37 mouse cellular contexts compared by ENCODE assay signal in genomic region chr7:135394436-135394835, GRCm38 (mm10). TPM values are rescaled to one million over a fixed set of nuclear protein-coding genes. Genes with fewer than 3 reads are reported as not detected.
A peak's percentile ranks its signal among the peaks of the same experiment; 100 is the strongest.
DNase-seq lines count a peak whose midpoint lies in the region; ATAC-seq and TF ChIP-seq lines count a peak whose summit lies in the region.
"Had no signal": no experiment of that assay in that cellular context is flagged by ENCODE, and none has a peak within 500 bp of the region (broad histone marks: within the 10 kb centered on the region; RNA-seq: fewer than 3 reads in every experiment).

No protein-coding gene starts in this region.

- H3K4me1 ChIP-seq in forebrain, postnatal 0 days (ENCODE audit: insufficient read depth), result no peaks in the 10 kb centered on the region
- H3K4me1 ChIP-seq in forebrain, embryonic 10.5 days, result peaks cover 37% of the 10 kb centered on the region
- H3K4me1 ChIP-seq in intestine, postnatal 0 days (replicated peaks; ENCODE audit: control insufficient read depth, insufficient read depth, low read length), result no peaks in the 10 kb centered on the region
- no peaks in the 10 kb centered on the region for H3K4me1 ChIP-seq in intestine, embryonic 15.5 days (replicated peaks)
- peaks cover 27% of the 10 kb centered on the region for H3K4me1 ChIP-seq in midbrain, embryonic 10.5 days
- H3K4me1 ChIP-seq in midbrain, embryonic 13.5 days (replicated peaks), result peaks cover 8% of the 10 kb centered on the region
- H3K4me1 ChIP-seq: embryonic facial prominence, embryonic 15.5 days; limb, embryonic 12.5 days; lung, embryonic 15.5 days had no signal

- no peaks in the 10 kb centered on the region for H3K27me3 ChIP-seq in forebrain, postnatal 0 days (ENCODE audit: insufficient read depth, low read length)
- H3K27me3 ChIP-seq in forebrain, embryonic 10.5 days (ENCODE audit: poor library complexity, severe bottlenecking), result peaks cover 82% of the 10 kb centered on the region
- H3K27me3 ChIP-seq in intestine, postnatal 0 days (replicated peaks; ENCODE audit: control insufficient read depth, insufficient read depth, low read length), result no peaks in the 10 kb centered on the region
- H3K27me3 ChIP-seq in intestine, embryonic 15.5 days (replicated peaks), result no peaks in the 10 kb centered on the region
- peaks cover 96% of the 10 kb centered on the region for H3K27me3 ChIP-seq in midbrain, embryonic 10.5 days (ENCODE audit: low read depth, poor library complexity, severe bottlenecking)
- H3K27me3 ChIP-seq in midbrain, embryonic 13.5 days, result peaks cover 59% of the 10 kb centered on the region
- H3K27me3 ChIP-seq: embryonic facial prominence, embryonic 15.5 days; neural tube, embryonic 15.5 days had no signal

- no peak overlapping the region for H3K4me3 ChIP-seq in forebrain, postnatal 0 days (ENCODE audit: low read depth, low read length)
- H3K4me3 ChIP-seq in forebrain, embryonic 10.5 days, result no peak overlapping the region
- H3K4me3 ChIP-seq in intestine, postnatal 0 days (ENCODE audit: low read depth, low read length), result no peak overlapping the region
- no peak overlapping the region for H3K4me3 ChIP-seq in intestine, embryonic 15.5 days (replicated peaks)
- H3K4me3 ChIP-seq in midbrain, embryonic 10.5 days, result no peak overlapping the region
- H3K4me3 ChIP-seq in midbrain, embryonic 13.5 days (replicated peaks), result no peak overlapping the region
- H3K4me3 ChIP-seq: embryonic facial prominence, embryonic 10.5 days; embryonic facial prominence, embryonic 15.5 days; forebrain, embryonic 13.5 days; limb, embryonic 12.5 days; liver, embryonic 13.5 days; lung, embryonic 15.5 days; neural tube, embryonic 15.5 days had no signal

- no peak for DNase-seq in forebrain, postnatal 0 days
- no peak for DNase-seq in forebrain, embryonic 10.5 days (ENCODE audit: extremely low spot score, low spot score)
- peak; percentile 12 for DNase-seq in midbrain, embryonic 10.5 days (ENCODE audit: low spot score)
- DNase-seq in gastrocnemius, postnatal 4 days (ENCODE audit: low spot score in 2 of 2), result no peak
- DNase-seq: adrenal gland, adult 2 months; adrenal gland, postnatal 36 days; cerebellum, adult 2 months; cerebellum, postnatal 25 days; gastrocnemius, postnatal 36 days; kidney, adult 8-10 months; kidney, postnatal 4 days; liver, embryonic 13.5 days; midbrain, embryonic 14.5 days; retina, postnatal 1 day; right cerebral cortex, postnatal 14 days; thymus, postnatal 4 days had no signal

- no peak for ATAC-seq in forebrain, postnatal 0 days
- no peak for ATAC-seq in intestine, postnatal 0 days
- no peak for ATAC-seq in intestine, embryonic 15.5 days
- no peak for ATAC-seq in midbrain, embryonic 13.5 days
- ATAC-seq: forebrain, embryonic 13.5 days had no signal

- H3K9me3 ChIP-seq in forebrain, postnatal 0 days (ENCODE audit: low read length), result no peaks in the 10 kb centered on the region
- H3K9me3 ChIP-seq in forebrain, embryonic 10.5 days, result no peaks in the 10 kb centered on the region
- no peaks in the 10 kb centered on the region for H3K9me3 ChIP-seq in intestine, postnatal 0 days (ENCODE audit: control insufficient read depth)
- H3K9me3 ChIP-seq in intestine, embryonic 15.5 days, result no peaks in the 10 kb centered on the region
- H3K9me3 ChIP-seq in midbrain, embryonic 10.5 days (replicated peaks), result no peaks in the 10 kb centered on the region
- no peaks in the 10 kb centered on the region for H3K9me3 ChIP-seq in midbrain, embryonic 13.5 days
- H3K9me3 ChIP-seq: embryonic facial prominence, embryonic 10.5 days; embryonic facial prominence, embryonic 15.5 days; forebrain, embryonic 13.5 days; limb, embryonic 12.5 days; liver, embryonic 13.5 days; lung, embryonic 15.5 days; neural tube, embryonic 15.5 days had no signal

- no peak overlapping the region for H3K4me2 ChIP-seq in forebrain, postnatal 0 days (ENCODE audit: low read depth)
- H3K4me2 ChIP-seq in intestine, postnatal 0 days (replicated peaks; ENCODE audit: low read depth), result no peak overlapping the region
- H3K4me2 ChIP-seq in intestine, embryonic 15.5 days (replicated peaks), result no peak overlapping the region
- H3K4me2 ChIP-seq in midbrain, embryonic 13.5 days (replicated peaks), result no peak overlapping the region
- H3K4me2 ChIP-seq: embryonic facial prominence, embryonic 15.5 days; forebrain, embryonic 13.5 days; hindbrain, embryonic 14.5 days; limb, embryonic 12.5 days; liver, embryonic 13.5 days; lung, embryonic 15.5 days; neural tube, embryonic 15.5 days had no signal

- H3K27ac ChIP-seq in forebrain, postnatal 0 days (ENCODE audit: low read depth, low read length), result no peak overlapping the region
- no peak overlapping the region for H3K27ac ChIP-seq in forebrain, embryonic 10.5 days
- H3K27ac ChIP-seq in intestine, postnatal 0 days (ENCODE audit: low read depth, low read length), result no peak overlapping the region
- no peak overlapping the region for H3K27ac ChIP-seq in intestine, embryonic 15.5 days
- no peak overlapping the region for H3K27ac ChIP-seq in midbrain, embryonic 10.5 days (replicated peaks)
- H3K27ac ChIP-seq in midbrain, embryonic 13.5 days, result no peak overlapping the region
- H3K27ac ChIP-seq: embryonic facial prominence, embryonic 10.5 days; embryonic facial prominence, embryonic 15.5 days; forebrain, embryonic 13.5 days; hindbrain, embryonic 14.5 days; kidney, postnatal 0 days; limb, embryonic 12.5 days; liver, embryonic 13.5 days; lung, embryonic 15.5 days; neural tube, embryonic 15.5 days had no signal

- H3K9ac ChIP-seq in forebrain, postnatal 0 days, result no peak overlapping the region
- H3K9ac ChIP-seq in intestine, postnatal 0 days (ENCODE audit: low read depth, low read length), result no peak overlapping the region
- no peak overlapping the region for H3K9ac ChIP-seq in intestine, embryonic 15.5 days
- H3K9ac ChIP-seq in midbrain, embryonic 13.5 days (replicated peaks), result no peak overlapping the region
- H3K9ac ChIP-seq: embryonic facial prominence, embryonic 15.5 days; forebrain, embryonic 13.5 days; hindbrain, embryonic 14.5 days; limb, embryonic 12.5 days; liver, embryonic 13.5 days; lung, embryonic 15.5 days; neural tube, embryonic 15.5 days had no signal

- 78% methylated on average over 3 of the region's 3 CpGs for WGBS in forebrain, postnatal 0 days
- 90% methylated on average over 3 of the region's 3 CpGs for WGBS in forebrain, embryonic 10.5 days
- 89% methylated on average over 3 of the region's 3 CpGs for WGBS in intestine, postnatal 0 days
- 84% methylated on average over 3 of the region's 3 CpGs for WGBS in intestine, embryonic 15.5 days
- WGBS in midbrain, embryonic 10.5 days, result 87% methylated on average over 3 of the region's 3 CpGs
- 76% methylated on average over 3 of the region's 3 CpGs for WGBS in midbrain, embryonic 13.5 days

- no peaks in the 10 kb centered on the region for H3K36me3 ChIP-seq in forebrain, postnatal 0 days (ENCODE audit: insufficient read depth)
- H3K36me3 ChIP-seq in forebrain, embryonic 10.5 days (replicated peaks), result no peaks in the 10 kb centered on the region
- H3K36me3 ChIP-seq in intestine, postnatal 0 days (ENCODE audit: control insufficient read depth, insufficient read depth), result no peaks in the 10 kb centered on the region
- H3K36me3 ChIP-seq in intestine, embryonic 15.5 days, result no peaks in the 10 kb centered on the region
- H3K36me3 ChIP-seq in midbrain, embryonic 10.5 days, result no peaks in the 10 kb centered on the region
- H3K36me3 ChIP-seq in midbrain, embryonic 13.5 days, result no peaks in the 10 kb centered on the region
- H3K36me3 ChIP-seq: embryonic facial prominence, embryonic 10.5 days; embryonic facial prominence, embryonic 15.5 days; limb, embryonic 12.5 days; liver, embryonic 13.5 days; lung, embryonic 15.5 days; neural tube, embryonic 15.5 days had no signal

- 0 out of 2 replicates have a peak, but pooled peaks have one; percentile 2 for TF ChIP-seq CTCF in forebrain, postnatal 0 days (IDR thresholded peaks at IDR 0.05; ENCODE audit: low read depth)
- TF ChIP-seq CTCF in intestine, postnatal 0 days (IDR thresholded peaks at IDR 0.05; ENCODE audit: low read depth), result peak; percentile 35; the same call in 1 of the 2 replicates

RNA-seq across cellular contexts. Expression of gene Foxi2, which starts 15.7 kb away (rescaled TPM):
- not detected in 2 replicates for total RNA-seq in forebrain, postnatal 0 days (2014; rRNA removed)
- polyA plus RNA-seq in forebrain, postnatal 0 days (2015; fragmentation: Nextera tagmentation; extraction: Ambion mirVana), result 0.05 and 0.07 TPM in 2 replicates
- 3.4 and 3.6 TPM in 2 replicates for polyA plus RNA-seq in forebrain, embryonic 10.5 days (2016; fragmentation: Nextera tagmentation; extraction: Ambion mirVana)
- polyA plus RNA-seq in intestine, postnatal 0 days (2015; fragmentation: Nextera tagmentation; extraction: Ambion mirVana), result not detected in 2 replicates
- not detected in 2 replicates for polyA plus RNA-seq in intestine, embryonic 15.5 days (2015; fragmentation: Nextera tagmentation; extraction: Ambion mirVana)
- polyA plus RNA-seq in midbrain, embryonic 10.5 days (2016; fragmentation: Nextera tagmentation; extraction: Ambion mirVana), result 1.8 and 3.8 TPM in 2 replicates
- polyA plus RNA-seq in midbrain, embryonic 13.5 days (2015; fragmentation: Nextera tagmentation; extraction: Ambion mirVana), result not detected in 2 replicates
- not detected for total RNA-seq in gastrocnemius, postnatal 4 days (2021)
- total RNA-seq: adrenal gland, adult 2 months; adrenal gland, postnatal 36 days; gastrocnemius, adult 18-20 months; gastrocnemius, postnatal 36 days; hematopoietic stem cell, adult 5-6 weeks; left cerebral cortex, postnatal 10 days; megakaryocyte progenitor cell, adult 5-6 weeks had no signal
- polyA plus RNA-seq: adrenal gland, adult 2 months; brain, embryonic 14.5 days; cerebellum, adult 2 months; forebrain, embryonic 13.5 days; heart, embryonic 16.5 days; hindbrain, embryonic 14.5 days; intestine, embryonic 14.5 days; kidney, postnatal 0 days; liver, embryonic 13.5 days; lung, embryonic 15.5 days; neural tube, embryonic 15.5 days; small intestine, adult 2 months; stomach, embryonic 14.5 days; testis, adult 2 months had no signal
